Mouse (Mus musculus) liver, adult 2 months (tissue): ENCODE data around the gene Gng2.

ENCODE experiments used
- CTCF ChIP-seq: fragments of 200-500 bp; IDR thresholded peaks from 2 replicates; pipeline ENCODE4 v1.5.1; 2011; ENCODE audit warnings: low read depth, low read length, control low read depth
- POLR2A ChIP-seq: fragments of 200-500 bp; IDR thresholded peaks from 2 replicates; pipeline ENCODE4 v1.6.1; 2011; ENCODE audit warnings: low read length, control low read depth; ENCODE audit not compliant: insufficient read depth; ENCODE audit errors: extremely low read depth

- TF ChIP-seq POLR2A (no peak), CTCF (no peak)
Observed at GRCm38 (mm10) chr14:19912891-19913290, 64.5 kb downstream of the Gng2 start.
